ENCODE assay signal across 8 mouse cellular contexts in genomic region chr2:93659004-93659403, GRCm38 (mm10). TPM values are rescaled to one million over a fixed set of nuclear protein-coding genes. Genes with fewer than 3 reads are reported as not detected.
DNase-seq lines count a peak whose midpoint lies in the region; ATAC-seq and TF ChIP-seq lines count a peak whose summit lies in the region.

No protein-coding gene starts in this region.

- TF ChIP-seq EP300 in heart, postnatal 0 days (IDR thresholded peaks at IDR 0.05; ENCODE audit: low read depth): no peak

- no peak overlapping the region for H3K4me3 ChIP-seq in heart, postnatal 0 days (ENCODE audit: low read depth, low read length)
- no peak overlapping the region for H3K4me3 ChIP-seq in heart, embryonic 12.5 days
- H3K4me3 ChIP-seq in testis, adult 2 months (ENCODE audit: control insufficient read depth, low read depth, low read length): no peak overlapping the region

- 35% methylated on average over 3 of the region's 3 CpGs for WGBS in heart, postnatal 0 days
- whole genome bisulfite sequencing in heart, embryonic 12.5 days: 39% methylated on average over 3 of the region's 3 CpGs

- H3K9ac ChIP-seq in heart, postnatal 0 days (replicated peaks; ENCODE audit: low read depth, low read length): no peak overlapping the region
- no peak overlapping the region for H3K9ac ChIP-seq in heart, embryonic 12.5 days

- H3K27ac ChIP-seq in heart, postnatal 0 days (ENCODE audit: low read depth): no peak overlapping the region
- no peak overlapping the region for H3K27ac ChIP-seq in heart, embryonic 12.5 days (ENCODE audit: poor library complexity, severe bottlenecking)
- H3K27ac ChIP-seq in testis, adult 2 months (ENCODE audit: control insufficient read depth, insufficient read depth, low read depth, low read length): no peak overlapping the region

- DNase-seq in heart, postnatal 0 days (ENCODE audit: low spot score): peak; percentile 44
- DNase-seq in testis, postnatal 10 days (ENCODE audit: low spot score): no peak
- DNase-seq in embryo, embryonic 11 days: peak; percentile 60
- DNase-seq in naive thymus-derived CD4-positive, alpha-beta T cell, adult 2 months (ENCODE audit: low read depth): peak; percentile 22
- DNase-seq in ovary, postnatal 14 days (ENCODE audit: low spot score): no peak

- no peak for TF ChIP-seq POLR2A in testis, adult 2 months (IDR thresholded peaks at IDR 0.05; ENCODE audit: control insufficient read depth, low read depth, low read length)

- H3K27me3 ChIP-seq in heart, postnatal 0 days (ENCODE audit: control insufficient read depth, insufficient read depth, low read length): peaks cover 5% of the 10 kb centered on the region; the same call in 1 of the 2 replicates
- peaks cover 9% of the 10 kb centered on the region; the same call in 1 of the 2 replicates for H3K27me3 ChIP-seq in heart, embryonic 12.5 days (replicated peaks)
- no peaks in the 10 kb centered on the region for H3K27me3 ChIP-seq in testis, adult 2 months (ENCODE audit: control insufficient read depth, insufficient read depth, low read length)

- ATAC-seq in heart, postnatal 0 days (ENCODE audit: insufficient read depth, low read depth): no peak
- ATAC-seq in heart, embryonic 12.5 days (ENCODE audit: insufficient number of reproducible peaks, low FRiP score): no peak
- ATAC-seq in monocyte, adult 5-6 weeks (replicated peaks; ENCODE audit: insufficient number of reproducible peaks, low FRiP score, low TSS enrichment, poor library complexity, severe bottlenecking): no peak

- no peak overlapping the region for H3K4me2 ChIP-seq in heart, postnatal 0 days (ENCODE audit: low read depth, low read length)
- no peak overlapping the region for H3K4me2 ChIP-seq in heart, embryonic 12.5 days

- no peaks in the 10 kb centered on the region for H3K36me3 ChIP-seq in heart, postnatal 0 days (replicated peaks; ENCODE audit: control insufficient read depth, insufficient read depth, low read length)
- no peaks in the 10 kb centered on the region for H3K36me3 ChIP-seq in heart, embryonic 12.5 days
- no peaks in the 10 kb centered on the region for H3K36me3 ChIP-seq in testis, adult 2 months (ENCODE audit: control insufficient read depth, insufficient read depth, low read length)

- H3K9me3 ChIP-seq in heart, postnatal 0 days (replicated peaks; ENCODE audit: control insufficient read depth, low read length): no peaks in the 10 kb centered on the region
- no peaks in the 10 kb centered on the region for H3K9me3 ChIP-seq in heart, embryonic 12.5 days (replicated peaks)

- no peaks in the 10 kb centered on the region for H3K4me1 ChIP-seq in heart, postnatal 0 days (ENCODE audit: control insufficient read depth, insufficient read depth)
- peaks cover 21% of the 10 kb centered on the region for H3K4me1 ChIP-seq in heart, embryonic 12.5 days (replicated peaks)
- no peaks in the 10 kb centered on the region for H3K4me1 ChIP-seq in testis, adult 2 months (ENCODE audit: control insufficient read depth, insufficient read depth, low read length)

- TF ChIP-seq CTCF in heart, postnatal 0 days (IDR thresholded peaks at IDR 0.05; ENCODE audit: low read depth): peak; percentile 75
- peak; percentile 63; the same call in 1 of the 2 replicates for TF ChIP-seq CTCF in testis, adult 2 months (IDR thresholded peaks at IDR 0.05; ENCODE audit: control insufficient read depth, insufficient read depth, insufficient replicate concordance, low read depth, low read length)

RNA-seq across cellular contexts. Expression of gene Alx4, which starts 16.8 kb away (rescaled TPM):
- not detected in 2 replicates for total RNA-seq in heart, postnatal 0 days (2014; rRNA removed; ENCODE audit: low replicate concordance)
- polyA plus RNA-seq in heart, postnatal 0 days (2015; fragmentation: Nextera tagmentation; extraction: Ambion mirVana): not detected in 2 replicates
- 0.15 and 0.17 TPM in 2 replicates for polyA plus RNA-seq in heart, embryonic 12.5 days (2016; fragmentation: Nextera tagmentation; extraction: Ambion mirVana)
- 0.04 and 0.07 TPM in 2 replicates for polyA plus RNA-seq in testis, adult 2 months (2012; rRNA removed)
- total RNA-seq in monocyte, adult 5-6 weeks (2017): not detected in 3 replicates

Comparison
In these comparisons a context has a peak if more than half of its experiments do, and no peak if none do; other contexts are left out.
1. DNase-seq: peak in heart, postnatal 0 days (single experiment), embryo, embryonic 11 days (single experiment) and naive thymus-derived CD4-positive, alpha-beta T cell, adult 2 months (single experiment); none in testis, postnatal 10 days (single experiment) and ovary, postnatal 14 days (single experiment).